Mouse (Mus musculus): ENCODE measurements at regions not wholly inside any gene's neighbourhood (a gene's known extent, or its start where the extent isn't known, plus 50 kb on each side); places are given as distances from the start of the nearest gene placed in this dataset.
"Not testable (repeated sequence)": the region's sequence is repeated elsewhere in the genome, so short reads cannot be mapped to it uniquely, and the experiment has no call there.

DNA sequence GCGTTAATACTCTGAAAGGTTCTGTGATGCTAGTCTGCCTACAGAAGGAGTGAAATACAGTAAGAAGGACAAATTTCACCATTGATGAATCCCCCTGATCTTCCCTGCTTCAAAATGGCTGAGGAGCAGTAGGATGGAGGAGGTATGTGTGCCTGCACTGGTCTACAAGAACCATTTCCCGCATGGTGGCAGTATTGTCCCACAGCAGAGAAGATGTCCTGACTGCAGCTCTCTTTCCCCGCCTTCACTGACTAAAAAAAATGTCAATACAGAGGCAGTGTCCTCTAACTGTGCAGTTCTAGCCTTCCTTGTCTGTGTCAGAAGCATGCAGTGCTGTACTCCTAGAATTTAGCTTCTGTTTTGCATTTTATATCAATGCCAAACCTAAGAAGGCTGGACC, 174.6 kb upstream of the Olfr1324 start:
- TF ChIP-seq TAL1, GATA1 (IDR thresholded peaks at IDR 0.05; ENCODE audit: low read length): not testable (repeated sequence)
